Mouse (Mus musculus): ENCODE results near the gene Sult2b1. TPM values are rescaled to one million over a fixed set of nuclear protein-coding genes. Genes with fewer than 3 reads are reported as not detected.

Gene Sult2b1
- total RNA-seq, 2 experiments from 2014 or later: not detected

Other genes with a start within 250 kb of the Sult2b1 start
- under 1 TPM; 0.19 to 0.39 TPM for gene Hsd17b14, start 229.8 kb downstream of the Sult2b1 start, total RNA-seq (2021)
- gene Bcat2, start 214.5 kb downstream of the Sult2b1 start, total RNA-seq (2021): 10 to 100 TPM; 85.5 to 94.6 TPM
- gene Fgf21, start 169.2 kb downstream of the Sult2b1 start, total RNA-seq (2021): not detected
- gene Fut1, start 167.4 kb downstream of the Sult2b1 start, total RNA-seq (2021): under 1 TPM in 1 of 2 experiments, not detected in 1; 0.12 TPM
- gene Izumo1, start 162.9 kb downstream of the Sult2b1 start, total RNA-seq (2021): under 1 TPM; 0.54 to 0.67 TPM
- gene Rasip1, start 157.2 kb downstream of the Sult2b1 start, total RNA-seq (2021): 10 to 100 TPM; 42.6 to 42.8 TPM
- gene Mamstr, start 144.7 kb downstream of the Sult2b1 start, total RNA-seq (2021): 1 to 10 TPM; 6.4 to 6.9 TPM
- gene Fut2, start 118.3 kb downstream of the Sult2b1 start, total RNA-seq (2021): under 1 TPM; 0.37 to 0.69 TPM
- gene Ntn5, start 100.6 kb downstream of the Sult2b1 start, total RNA-seq (2021): under 1 TPM; 0.12 to 0.24 TPM
- gene Sec1, start 90.3 kb downstream of the Sult2b1 start, total RNA-seq (2021): under 1 TPM in 1 of 2 experiments, not detected in 1; 0.12 TPM
- 1 to 10 TPM; 4.3 to 6.6 TPM for gene Car11, start 84.8 kb downstream of the Sult2b1 start, total RNA-seq (2021)
- gene Dbp, start 79.6 kb downstream of the Sult2b1 start, total RNA-seq (2021): 10 to 100 TPM; 24.7 to 27.1 TPM
- gene Rpl18, start 69.2 kb downstream of the Sult2b1 start, total RNA-seq (2021): 100 to 1,000 TPM; 552 to 626 TPM
- gene Sphk2, start 66.7 kb downstream of the Sult2b1 start, total RNA-seq (2021): 10 to 100 TPM; 17.5 to 18.8 TPM
- gene Fam83e, start 63.5 kb downstream of the Sult2b1 start, total RNA-seq (2021): under 1 TPM; 0.17 to 0.24 TPM
- not detected for gene Spaca4, start 58.9 kb downstream of the Sult2b1 start, total RNA-seq (2021)
- under 1 TPM in 1 of 2 experiments, not detected in 1; 0.12 TPM for gene Lmtk3, start 931 bp downstream of the Sult2b1 start, total RNA-seq (2021)
- gene Cyth2, start 29.9 kb upstream of the Sult2b1 start, total RNA-seq (2021): 10 to 100 TPM; 73.9 to 77.1 TPM
- under 1 TPM; 0.74 to 1.00 TPM for gene Kcnj14, start 40.1 kb upstream of the Sult2b1 start, total RNA-seq (2021)
- gene Grwd1, start 46.3 kb upstream of the Sult2b1 start, total RNA-seq (2021): 10 to 100 TPM in 1 of 2 experiments, 1 to 10 TPM in 1; 8.6 to 12.5 TPM
- gene Kdelr1, start 88.1 kb upstream of the Sult2b1 start, total RNA-seq (2021): 100 to 1,000 TPM; 103 to 109 TPM
- under 1 TPM; 0.34 to 0.41 TPM for gene Grin2d, start 93.7 kb upstream of the Sult2b1 start, total RNA-seq (2021)
- not detected for gene Syngr4, start 112.0 kb upstream of the Sult2b1 start, total RNA-seq (2021)
- 10 to 100 TPM; 77.4 to 79.3 TPM for gene Tmem143, start 112.3 kb upstream of the Sult2b1 start, total RNA-seq (2021)
- gene Emp3, start 136.7 kb upstream of the Sult2b1 start, total RNA-seq (2021): 10 to 100 TPM; 25.7 to 32.4 TPM
- gene Ccdc114, start 139.4 kb upstream of the Sult2b1 start, total RNA-seq (2021): 1 to 10 TPM; 2.0 to 2.2 TPM
- under 1 TPM; 0.05 TPM for gene Abcc6, start 245.6 kb upstream of the Sult2b1 start, total RNA-seq (2021)
- 10 to 100 TPM; 68.0 to 68.6 TPM for gene Nomo1, start 249.0 kb upstream of the Sult2b1 start, total RNA-seq (2021)

All from heart, postnatal 14 days (tissue).